Mouse (Mus musculus) mesoderm, embryonic 11.5 days (tissue): ENCODE data around the gene Gm21149.
"Not testable (repeated sequence)": the region's sequence is repeated elsewhere in the genome, so short reads cannot be mapped to it uniquely, and the experiment has no call there.

Source experiments
- DNase-seq: peaks from one replicate; pipeline ENCODE4 v3.0.0-alpha.2; 2012; ENCODE audit warnings: low read depth, low spot score

Gene Gm21149

DNA sequence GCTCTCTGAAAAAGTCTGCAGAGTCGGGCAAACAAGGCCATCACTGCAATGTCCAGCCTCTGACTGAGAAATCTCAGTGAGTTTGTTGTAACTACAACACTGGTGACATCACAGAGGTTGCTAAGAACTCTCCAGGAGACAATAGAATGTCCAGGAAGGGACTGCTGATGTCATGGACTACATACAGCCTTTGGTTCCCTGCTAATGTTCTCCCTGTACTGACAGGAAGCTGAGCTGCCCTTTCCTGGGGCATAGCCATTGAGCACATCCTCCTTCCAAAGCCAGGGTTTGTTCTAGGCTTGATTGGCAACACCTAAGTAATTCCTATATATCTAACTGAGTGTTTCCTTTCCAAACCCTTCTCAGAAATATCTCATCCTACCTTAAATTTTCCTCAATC is at the start of gene Gm21149:
Gene Gm21149 (minus strand): TSS at position 101 of the 400 bp plus-strand sequence.
- DNase-seq, result not testable (repeated sequence)

DNA sequence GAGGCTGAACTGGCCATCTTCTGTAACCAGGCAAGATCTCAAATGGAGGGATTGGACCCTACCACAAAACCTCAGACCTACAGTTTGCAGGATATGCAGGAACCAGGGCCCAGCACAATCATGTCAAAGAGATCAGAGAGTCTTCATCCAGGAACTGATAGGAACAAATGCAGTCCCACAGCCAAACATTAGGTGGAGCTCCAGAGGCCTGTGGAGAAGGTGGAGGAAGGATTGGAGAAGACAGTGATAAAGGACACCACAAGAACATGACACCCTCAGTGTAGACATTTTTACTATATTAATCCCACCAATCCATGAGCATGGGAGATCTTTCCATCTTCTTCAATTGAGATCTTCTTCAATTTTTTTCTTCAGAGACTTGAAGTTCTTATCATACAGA is 46.1 kb upstream of the Gm21149 start:
- not testable (repeated sequence) for DNase-seq

- DNase-seq, result not testable (repeated sequence)
Observed at GRCm38 (mm10) chr5:15522028-15522427, 45.7 kb upstream of the Gm21149 start.

DNA sequence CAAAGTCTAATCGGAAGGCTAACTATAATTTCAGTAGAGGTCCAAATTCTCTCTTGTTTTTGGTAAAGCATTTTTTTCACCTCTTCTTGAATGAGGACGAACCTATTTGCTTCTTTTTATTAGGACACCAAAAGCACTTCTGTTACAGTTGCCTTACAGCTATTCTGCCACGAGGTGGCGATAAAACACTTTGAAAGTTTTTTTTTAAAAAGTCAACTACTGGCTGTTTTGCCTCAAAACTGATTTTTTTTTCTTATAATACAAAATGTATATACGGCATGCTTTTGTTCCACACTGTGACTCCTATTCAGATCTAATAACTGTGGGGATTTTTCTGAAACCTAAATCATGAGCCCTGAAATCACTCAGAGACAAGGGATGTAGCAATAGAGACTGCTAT is 44.1 kb upstream of the Gm21149 start:
- DNase-seq, result not testable (repeated sequence)

DNA sequence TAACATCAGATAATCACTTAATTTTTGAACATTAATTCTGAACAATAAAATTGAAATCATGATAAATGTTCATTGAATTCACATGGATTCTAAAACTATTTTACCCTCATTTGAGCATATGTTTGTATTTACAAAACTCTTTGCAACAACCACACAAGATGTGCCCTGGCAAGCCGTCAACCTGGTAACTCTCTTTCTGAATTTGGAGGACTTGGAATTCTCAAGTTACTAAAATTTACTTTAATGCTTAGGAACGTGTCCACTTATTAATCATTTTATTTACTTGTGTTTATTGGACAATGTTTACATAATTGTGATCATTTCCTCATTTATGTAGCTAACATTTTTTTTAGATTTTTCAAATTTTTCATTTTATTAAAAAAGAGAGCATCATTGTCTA is 40.8 kb upstream of the Gm21149 start:
- not testable (repeated sequence) for DNase-seq

DNA sequence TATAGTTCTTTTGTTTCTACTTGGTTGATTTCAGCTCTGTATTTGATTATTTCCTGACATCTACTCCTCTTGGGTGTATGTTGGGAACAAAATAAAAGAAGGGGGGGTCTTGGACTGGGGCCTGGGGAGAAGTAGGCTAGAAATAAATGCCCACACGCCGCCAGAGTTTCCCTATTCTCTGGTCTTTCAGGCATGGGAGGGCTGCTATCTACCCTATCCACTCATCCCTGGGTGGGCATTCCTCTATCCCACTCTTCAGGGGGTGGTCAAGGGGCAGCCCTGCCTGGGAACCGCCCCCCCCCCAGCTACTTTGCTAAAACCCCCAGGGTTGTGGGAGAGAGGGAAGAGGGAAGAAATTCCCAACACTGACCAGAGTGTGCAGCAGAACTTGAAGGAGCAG is 35.9 kb upstream of the Gm21149 start:
- not testable (repeated sequence) for DNase-seq

GRCm38 (mm10) chr5:15509911-15510310 is 33.6 kb upstream of the Gm21149 start:
- DNase-seq, result not testable (repeated sequence)

GRCm38 (mm10) chr5:15508460-15509451 is 32.4 kb upstream of the Gm21149 start:
- not testable (repeated sequence) for DNase-seq

- not testable (repeated sequence) for DNase-seq
Observed at GRCm38 (mm10) chr5:15507757-15508459, 31.6 kb upstream of the Gm21149 start.

- no peak for DNase-seq
Observed at GRCm38 (mm10) chr5:15507309-15507619, 30.9 kb upstream of the Gm21149 start.

DNA sequence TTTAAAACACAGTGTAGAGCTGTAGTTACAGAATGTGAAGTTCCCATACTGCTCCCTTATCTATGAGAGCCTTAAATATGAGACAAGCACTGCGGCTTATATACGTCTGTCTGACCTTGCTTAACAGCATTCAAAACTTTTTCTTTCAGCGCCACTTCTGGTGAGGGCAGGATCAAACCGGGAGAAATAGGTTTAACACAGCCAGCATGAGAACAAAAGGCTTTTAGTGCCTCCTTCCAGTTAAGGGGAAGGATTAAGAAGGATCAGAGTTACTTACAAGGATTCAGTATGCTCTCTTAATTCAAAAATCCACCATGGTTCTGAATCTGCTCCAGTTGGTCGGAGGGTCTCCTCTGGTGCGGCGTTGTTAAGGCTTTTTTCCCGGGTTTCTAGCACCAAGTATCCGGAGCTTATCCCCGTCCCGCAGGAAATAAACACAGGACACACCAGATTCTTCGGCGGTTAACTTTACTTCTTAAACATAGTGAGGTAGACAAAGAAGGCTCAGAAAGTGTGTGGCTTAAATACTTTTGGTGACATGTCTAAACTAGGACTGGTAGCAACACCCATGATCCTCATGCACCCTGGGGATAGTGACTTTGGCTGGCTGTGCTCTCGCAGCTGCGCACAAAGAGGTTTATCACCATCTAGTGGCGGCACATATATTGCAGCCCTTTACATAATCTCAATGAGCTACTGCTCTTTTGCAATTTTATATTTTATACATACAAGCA is 30.4 kb upstream of the Gm21149 start:
- DNase-seq, result peak; percentile 33

- not testable (repeated sequence) for DNase-seq
Observed at GRCm38 (mm10) chr5:15498774-15499400, 22.6 kb upstream of the Gm21149 start.

DNA sequence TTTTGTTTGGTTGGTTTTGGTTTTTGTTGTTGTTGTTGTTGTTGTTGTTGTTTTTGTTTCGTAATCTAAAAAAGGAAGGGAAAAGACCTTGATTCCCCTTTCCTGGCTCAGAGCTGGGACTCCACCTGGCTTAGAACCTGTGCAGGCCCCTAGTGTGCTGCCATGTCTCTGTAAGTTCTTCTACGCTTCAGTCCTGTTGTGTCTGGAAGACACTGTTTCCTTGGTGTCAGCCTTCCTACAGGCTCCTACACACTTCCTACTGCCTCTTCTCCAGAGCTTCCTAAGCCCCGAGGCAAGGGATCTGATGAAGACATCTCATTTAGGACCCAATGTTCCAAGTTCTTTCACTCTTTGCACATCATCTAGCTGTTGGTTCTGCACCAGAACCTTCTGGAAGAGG is 22.0 kb upstream of the Gm21149 start:
- DNase-seq, result not testable (repeated sequence)

DNA sequence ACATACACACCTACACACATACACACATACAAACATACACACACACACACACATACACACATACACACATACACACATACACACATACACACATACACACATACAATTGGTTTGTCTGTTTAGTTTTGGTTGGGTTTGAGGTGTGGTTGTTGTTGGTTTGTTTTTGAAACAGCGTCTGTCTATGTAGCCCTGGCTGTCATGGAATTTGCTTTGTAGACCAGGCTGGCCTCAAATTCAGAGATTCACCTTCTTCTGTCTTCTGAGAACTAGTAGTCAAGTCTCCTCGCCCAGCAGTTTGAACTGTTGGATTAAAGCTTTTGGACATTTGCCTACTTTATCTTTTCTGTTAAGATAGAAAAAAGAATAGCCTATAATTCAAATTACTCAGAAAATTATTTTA is 14.6 kb upstream of the Gm21149 start:
- DNase-seq, result not testable (repeated sequence)

- no peak for DNase-seq
Observed at GRCm38 (mm10) chr5:15488743-15489142, 12.4 kb upstream of the Gm21149 start.

GRCm38 (mm10) chr5:15484616-15485015 is 8.3 kb upstream of the Gm21149 start:
- not testable (repeated sequence) for DNase-seq

- DNase-seq, result not testable (repeated sequence)
Observed at GRCm38 (mm10) chr5:15483576-15483975, 7.3 kb upstream of the Gm21149 start.

GRCm38 (mm10) chr5:15482815-15483214 is 6.5 kb upstream of the Gm21149 start:
- not testable (repeated sequence) for DNase-seq

DNA sequence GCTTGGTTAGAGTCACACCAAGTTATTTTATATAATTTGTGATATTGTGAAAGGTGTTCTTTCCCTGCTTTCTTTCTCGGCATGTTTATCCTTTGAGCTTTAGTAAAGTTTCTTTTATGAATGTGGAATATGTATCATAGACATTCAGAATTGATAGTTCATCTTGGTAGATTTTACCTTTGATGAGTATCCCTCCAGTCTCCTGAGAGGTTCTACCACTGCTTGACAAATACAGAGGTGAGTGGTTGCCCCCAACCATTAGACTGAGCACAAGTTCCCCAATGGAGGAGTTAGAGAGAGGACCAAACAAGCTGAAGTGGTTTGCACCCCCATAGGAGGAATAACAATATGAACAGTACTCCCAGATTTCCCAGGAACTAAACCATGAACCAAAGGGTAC is 6.2 kb downstream of the Gm21149 start:
- not testable (repeated sequence) for DNase-seq

- not testable (repeated sequence) for DNase-seq
Observed at GRCm38 (mm10) chr5:15467768-15468167, 8.6 kb downstream of the Gm21149 start.

DNA sequence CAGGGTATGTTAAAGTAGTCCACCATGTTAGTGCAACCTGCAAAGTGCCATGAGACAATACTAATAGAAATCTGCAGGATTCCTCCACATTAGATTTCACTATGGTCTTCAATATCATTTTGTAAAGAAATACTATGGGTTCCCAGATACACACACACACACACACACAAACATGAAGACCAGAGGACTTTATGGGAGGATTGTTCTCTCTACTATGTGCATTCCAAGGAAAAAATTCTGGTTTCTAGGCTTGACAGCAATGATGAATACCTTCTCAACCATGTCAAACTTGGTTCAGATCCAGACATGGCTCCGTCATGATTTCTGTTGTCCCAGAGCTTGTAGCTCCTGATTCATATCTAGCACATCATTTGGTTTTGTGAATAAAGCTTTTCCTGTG is 10.1 kb downstream of the Gm21149 start:
- DNase-seq, result not testable (repeated sequence)
